Mouse (Mus musculus): ENCODE data around the gene Nop16.
"Not testable (repeated sequence)": the region's sequence is repeated elsewhere in the genome, so short reads cannot be mapped to it uniquely, and the experiment has no call there.

The Nop16 gene

DNA sequence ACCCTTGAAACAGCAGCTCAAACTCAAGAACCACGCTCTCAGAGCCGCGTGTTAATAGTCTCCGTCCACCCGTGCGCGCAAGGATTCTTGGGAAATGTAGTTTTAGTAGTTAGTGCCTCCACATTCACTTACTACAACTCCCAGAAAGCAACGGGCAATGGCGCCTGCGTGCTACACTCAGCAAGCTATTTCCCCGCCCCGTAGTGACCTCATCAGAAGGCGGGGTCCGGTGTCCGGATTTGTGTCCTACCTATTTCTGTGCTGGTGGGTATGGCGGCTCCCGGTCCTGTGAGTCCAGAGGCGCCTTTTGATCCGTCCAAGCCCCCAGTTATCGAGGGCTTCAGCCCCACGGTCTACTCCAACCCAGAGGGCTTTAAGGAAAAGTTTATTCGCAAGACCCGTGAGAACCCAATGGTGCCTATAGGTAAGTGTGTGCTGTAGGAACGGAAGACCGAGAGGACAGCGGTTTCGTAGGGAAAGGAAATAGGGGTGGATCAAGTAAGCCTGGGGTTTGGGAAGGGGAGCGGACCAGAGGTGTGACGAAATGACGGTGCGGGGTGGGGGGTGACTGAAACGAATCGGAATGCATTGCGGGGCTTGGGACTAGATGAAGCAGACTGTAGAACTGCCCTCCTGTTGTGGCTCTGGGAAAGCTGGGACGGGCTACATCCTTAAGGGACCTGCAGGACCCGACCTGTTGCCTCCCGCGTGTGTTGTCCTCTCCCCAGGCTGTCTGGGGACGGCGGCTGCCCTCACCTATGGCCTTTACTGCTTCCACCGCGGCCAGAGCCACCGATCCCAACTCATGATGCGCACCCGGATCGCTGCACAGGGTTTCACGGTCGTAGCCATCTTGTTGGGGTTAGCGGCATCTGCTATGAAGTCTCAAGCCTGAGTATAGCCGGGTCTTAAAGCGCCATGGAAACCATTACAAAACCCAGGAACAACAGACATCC is at the start of gene Nop16, which contains the start of gene Higd2a:
TSS of gene Nop16 (minus strand) at position 95 of the 956 bp plus-strand sequence.
TSS of gene Higd2a (plus strand) at position 212 of the 956 bp plus-strand sequence.
- peak; percentile 96 for DNase-seq

GRCm38 (mm10) chr13:54635011-54635410 is 45.1 kb upstream of the Nop16 start:
- DNase-seq, result no peak

GRCm38 (mm10) chr13:54632731-54633277 is 42.9 kb upstream of the Nop16 start:
- no peak for DNase-seq

GRCm38 (mm10) chr13:54629128-54629527 is 39.2 kb upstream of the Nop16 start:
- DNase-seq, result no peak

DNA sequence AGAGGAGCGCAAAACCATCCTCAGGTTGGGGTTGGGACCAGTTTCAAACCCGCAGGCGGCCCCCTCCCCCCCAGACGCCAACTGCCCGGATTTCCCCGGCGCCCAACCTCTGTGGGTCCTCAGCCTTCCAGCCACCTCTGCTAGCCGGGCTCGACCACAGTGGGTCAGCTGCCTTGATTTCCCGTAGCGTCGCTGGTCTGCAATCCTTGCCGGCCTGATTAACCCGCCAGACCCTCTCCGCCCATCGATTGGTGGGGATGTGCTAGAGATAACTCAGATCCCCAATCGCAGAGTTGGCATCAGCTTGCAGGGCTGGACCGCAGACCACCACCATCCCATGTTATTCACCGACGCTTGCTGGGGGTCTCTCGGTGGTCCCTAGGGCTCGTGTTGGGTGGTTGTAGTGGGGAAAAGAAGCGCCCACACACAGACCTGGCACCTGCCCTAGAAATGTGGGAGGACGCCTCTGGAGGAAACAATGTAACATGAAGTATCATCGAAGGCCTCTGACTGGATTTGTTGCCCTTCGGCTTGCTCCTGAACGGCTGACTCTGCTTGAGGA is 32.2 kb upstream of the Nop16 start:
- DNase-seq, result no peak

- DNase-seq, result peak; percentile 100
These were observed 31.5 kb upstream of the Nop16 start, which contains the start of gene Faf2 for GRCm38 (mm10) chr13:54621155-54621932. Faf2 (plus strand) TSS chr13:54621784.

GRCm38 (mm10) chr13:54616998-54617397 is 27.1 kb upstream of the Nop16 start:
- no peak for DNase-seq

DNA sequence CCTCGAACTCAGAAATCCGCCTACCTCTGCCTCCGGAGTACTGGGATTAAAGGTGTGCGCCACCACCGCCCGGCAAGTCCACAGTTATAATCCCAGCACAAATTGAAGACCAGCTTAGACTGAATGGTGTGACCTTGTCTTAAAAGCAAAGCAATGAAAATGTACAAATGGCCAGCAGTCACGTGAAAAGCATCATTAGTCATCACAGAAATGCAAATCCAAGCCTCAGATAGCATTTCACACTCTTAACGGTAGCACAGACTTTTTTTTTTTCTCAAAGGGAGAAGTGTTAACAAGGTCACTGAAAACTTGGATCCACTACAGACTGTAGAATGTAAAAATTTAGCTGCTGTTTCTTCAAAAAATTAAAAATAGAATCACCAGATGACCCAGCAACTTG is 26.4 kb upstream of the Nop16 start:
- no peak for DNase-seq

- DNase-seq, result not testable (repeated sequence)
These were observed 23.3 kb upstream of the Nop16 start for GRCm38 (mm10) chr13:54613141-54613540.

GRCm38 (mm10) chr13:54610972-54611754 is 21.3 kb upstream of the Nop16 start, which contains the start of gene Cltb:
Cltb (minus strand) TSS chr13:54611344.
- DNase-seq, result peak; percentile 96

- DNase-seq, result no peak
These were observed 20.7 kb upstream of the Nop16 start for GRCm38 (mm10) chr13:54610613-54610971.

- DNase-seq, result no peak
These were observed 19.4 kb upstream of the Nop16 start for GRCm38 (mm10) chr13:54609301-54609700.

- DNase-seq, result peak; percentile 57
These were observed 18.8 kb upstream of the Nop16 start for GRCm38 (mm10) chr13:54608666-54609065.

DNA sequence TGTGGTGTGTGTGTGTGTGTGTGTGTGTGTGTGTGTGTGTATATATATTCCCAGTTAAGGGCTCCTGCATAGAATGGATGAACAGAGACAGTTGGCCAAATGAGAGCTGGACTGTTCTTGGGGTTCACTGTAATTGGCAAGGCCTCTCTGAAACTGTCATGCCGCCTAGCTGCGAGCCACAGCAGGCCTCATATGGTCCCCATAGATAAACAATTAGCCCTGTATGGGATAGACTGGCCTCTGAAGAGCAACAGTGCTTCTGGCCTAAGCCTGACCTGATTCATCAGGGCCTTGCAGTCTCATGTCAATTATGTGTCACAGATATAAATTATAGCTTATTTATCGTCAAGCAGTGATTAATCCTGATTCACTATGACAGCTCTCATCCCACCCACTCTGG is 18.1 kb upstream of the Nop16 start:
- no peak for DNase-seq

- DNase-seq, result no peak
These were observed 17.3 kb upstream of the Nop16 start for GRCm38 (mm10) chr13:54607204-54607603.

GRCm38 (mm10) chr13:54605426-54605825 is 15.5 kb upstream of the Nop16 start:
- no peak for DNase-seq

- DNase-seq, result no peak
These were observed 14.3 kb upstream of the Nop16 start for GRCm38 (mm10) chr13:54604221-54604620.

- no peak for DNase-seq
These were observed 13.6 kb upstream of the Nop16 start for GRCm38 (mm10) chr13:54603501-54603900.

DNA sequence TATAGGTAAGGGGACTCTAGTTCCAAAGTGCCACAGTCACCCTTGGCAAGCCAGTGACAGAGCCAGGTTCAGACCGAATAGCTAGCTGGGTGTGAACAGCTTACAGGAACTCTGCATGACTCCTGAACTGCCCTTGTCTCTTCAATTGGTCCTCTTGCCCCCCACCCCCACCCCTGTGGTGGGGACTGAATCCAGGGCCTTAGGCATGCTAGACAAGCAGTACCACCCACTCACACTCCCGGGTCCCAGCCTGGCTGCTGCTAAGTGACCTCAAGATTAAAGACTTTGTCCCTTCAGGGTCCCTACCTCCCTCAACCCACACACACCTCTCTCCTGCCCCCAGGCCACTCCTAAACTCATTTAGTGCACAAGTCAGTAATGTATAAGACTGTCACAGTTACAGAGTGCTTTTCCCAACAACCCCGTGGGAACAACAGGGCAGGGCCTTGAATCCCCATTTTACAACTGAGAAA is 12.8 kb upstream of the Nop16 start:
- DNase-seq, result no peak

DNA sequence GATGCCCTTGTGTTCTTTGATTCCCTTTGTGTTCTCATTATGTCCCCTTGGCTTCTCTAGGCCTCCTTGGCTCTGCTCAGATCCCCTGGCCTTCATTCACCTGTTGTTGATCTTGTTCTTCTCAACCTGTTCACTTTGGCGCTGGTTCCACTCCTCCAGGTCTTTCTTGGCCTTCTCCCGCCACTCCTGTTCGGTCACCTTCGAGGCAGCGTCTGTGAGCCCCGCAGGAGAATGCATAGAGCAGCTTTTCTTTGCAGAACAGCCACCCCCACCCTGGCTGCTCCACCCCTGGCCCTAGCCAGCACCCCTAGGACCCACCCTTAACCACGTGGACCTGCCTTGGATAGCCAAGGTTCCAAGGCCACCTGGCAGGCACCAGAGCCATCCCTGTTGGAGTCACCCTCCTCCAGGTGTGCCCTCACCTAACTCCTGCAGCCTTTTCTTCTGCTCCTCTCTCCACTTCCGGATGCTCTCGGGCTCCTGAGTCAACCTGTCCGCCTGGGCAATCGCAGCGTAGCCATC is 8.8 kb upstream of the Nop16 start:
- peak; percentile 43 for DNase-seq

- DNase-seq, result no peak
These were observed 7.0 kb upstream of the Nop16 start for GRCm38 (mm10) chr13:54596870-54597269.
